ENCODE assay signal across 8 mouse cellular contexts in genomic region chr7:16923283-16924036, GRCm38 (mm10). TPM values are rescaled to one million over a fixed set of nuclear protein-coding genes. Genes with fewer than 3 reads are reported as not detected.
DNase-seq lines count a peak whose midpoint lies in the region; ATAC-seq and TF ChIP-seq lines count a peak whose summit lies in the region.

No protein-coding gene starts in this region.

- H3K4me3 ChIP-seq in spleen, adult 2 months (ENCODE audit: extremely low read depth, insufficient read depth, insufficient read length), result peak overlapping the region; percentile 86
- peak overlapping the region; percentile 85 for H3K4me3 ChIP-seq in limb, embryonic 12.5 days (replicated peaks)
- peak overlapping the region; percentile 61 for H3K4me3 ChIP-seq in neural tube, embryonic 13.5 days

- H3K36me3 ChIP-seq in spleen, adult 2 months (ENCODE audit: control insufficient read depth, insufficient read depth, low read length), result peaks cover 7% of the 10 kb centered on the region; the same call in 1 of the 2 replicates
- peaks cover 24% of the 10 kb centered on the region for H3K36me3 ChIP-seq in limb, embryonic 12.5 days
- H3K36me3 ChIP-seq in neural tube, embryonic 13.5 days, result peaks cover 19% of the 10 kb centered on the region

- peak overlapping the region; percentile 94 for H3K4me2 ChIP-seq in limb, embryonic 12.5 days
- H3K4me2 ChIP-seq in neural tube, embryonic 13.5 days, result peak overlapping the region; percentile 98

- peak overlapping the region; percentile 94 for H3K9ac ChIP-seq in limb, embryonic 12.5 days (replicated peaks)
- H3K9ac ChIP-seq in neural tube, embryonic 13.5 days, result peak overlapping the region; percentile 88

- no peaks in the 10 kb centered on the region for H3K9me3 ChIP-seq in limb, embryonic 12.5 days
- no peaks in the 10 kb centered on the region for H3K9me3 ChIP-seq in neural tube, embryonic 13.5 days

- WGBS in spleen, adult 2 months, result under 1% methylated on average over 48 of the region's 57 CpGs
- under 1% methylated on average over 49 of the region's 57 CpGs for WGBS in limb, embryonic 12.5 days
- under 1% methylated on average over 56 of the region's 57 CpGs for WGBS in neural tube, embryonic 13.5 days

- no peak for TF ChIP-seq CTCF in spleen, adult 2 months (IDR thresholded peaks at IDR 0.05; ENCODE audit: extremely low read depth, insufficient read depth, insufficient read length, insufficient replicate concordance)

- DNase-seq in embryo, embryonic 10 days (ENCODE audit: low spot score), result peak; percentile 28
- DNase-seq in embryo, embryonic 9.5 days (ENCODE audit: extremely low spot score), result no peak
- DNase-seq in spleen, adult 2 months (ENCODE audit: low read depth in 1 of 2, low spot score in 2 of 2), result no peak
- no peak for DNase-seq in spleen, adult 12 weeks (ENCODE audit: low spot score)
- peak; percentile 48 to 58 for DNase-seq in frontal cortex, postnatal 36 days (ENCODE audit: low spot score in 2 of 2)
- DNase-seq in urinary bladder, postnatal 10 days (ENCODE audit: low spot score), result no peak

- H3K4me1 ChIP-seq in spleen, adult 2 months (ENCODE audit: control insufficient read depth, insufficient read depth, insufficient read length), result peaks cover 4% of the 10 kb centered on the region; the same call in 1 of the 2 replicates
- H3K4me1 ChIP-seq in limb, embryonic 12.5 days (replicated peaks), result peaks cover 41% of the 10 kb centered on the region
- peaks cover 45% of the 10 kb centered on the region for H3K4me1 ChIP-seq in neural tube, embryonic 13.5 days (replicated peaks)

- peak overlapping the region; percentile 99 for H3K27ac ChIP-seq in spleen, adult 2 months (ENCODE audit: insufficient read depth, low read length)
- H3K27ac ChIP-seq in limb, embryonic 12.5 days, result peak overlapping the region; percentile 97
- H3K27ac ChIP-seq in neural tube, embryonic 13.5 days (replicated peaks), result peak overlapping the region; percentile 96

- no peaks in the 10 kb centered on the region for H3K27me3 ChIP-seq in spleen, adult 2 months (ENCODE audit: control insufficient read depth, insufficient read depth, low read length)
- no peaks in the 10 kb centered on the region for H3K27me3 ChIP-seq in limb, embryonic 12.5 days
- 0 out of 2 replicates have a peak, but pooled peaks cover 2% of the 10 kb centered on the region for H3K27me3 ChIP-seq in neural tube, embryonic 13.5 days

- TF ChIP-seq POLR2A in spleen, adult 2 months (IDR thresholded peaks at IDR 0.05; ENCODE audit: low read depth, low read length), result peak; percentile 38; the same call in 1 of the 2 replicates

- ATAC-seq in limb, embryonic 12.5 days (ENCODE audit: insufficient number of reproducible peaks, insufficient read depth, low FRiP score, low TSS enrichment, low read depth), result no peak; the same call in 1 of the 2 replicates
- ATAC-seq in neural tube, embryonic 13.5 days (ENCODE audit: low read depth), result peak; percentile 61

RNA-seq across cellular contexts. Expression of gene Calm3, which starts 0.5 kb away (rescaled TPM):
- polyA plus RNA-seq in spleen, adult 2 months (2012; rRNA removed), result 166 and 198 TPM in 2 replicates
- polyA plus RNA-seq in limb, embryonic 12.5 days (2016; fragmentation: Nextera tagmentation; extraction: Ambion mirVana), result 108 and 123 TPM in 2 replicates
- polyA plus RNA-seq in neural tube, embryonic 13.5 days (2015; fragmentation: Nextera tagmentation; extraction: Ambion mirVana), result 275 and 297 TPM in 2 replicates

RNA-seq across cellular contexts. Expression of gene Ptgir, which starts 17.2 kb away (rescaled TPM):
- polyA plus RNA-seq in spleen, adult 2 months (2012; rRNA removed), result 9.2 and 14.9 TPM in 2 replicates
- polyA plus RNA-seq in limb, embryonic 12.5 days (2016; fragmentation: Nextera tagmentation; extraction: Ambion mirVana), result 0.96 and 1.1 TPM in 2 replicates
- polyA plus RNA-seq in neural tube, embryonic 13.5 days (2015; fragmentation: Nextera tagmentation; extraction: Ambion mirVana), result 3.1 and 3.6 TPM in 2 replicates

RNA-seq across cellular contexts. Expression of gene Pnmal2, which starts 21.0 kb away (rescaled TPM):
- polyA plus RNA-seq in spleen, adult 2 months (2012; rRNA removed), result 1.3 and 2.0 TPM in 2 replicates
- 16.6 and 16.9 TPM in 2 replicates for polyA plus RNA-seq in limb, embryonic 12.5 days (2016; fragmentation: Nextera tagmentation; extraction: Ambion mirVana)
- polyA plus RNA-seq in neural tube, embryonic 13.5 days (2015; fragmentation: Nextera tagmentation; extraction: Ambion mirVana), result 76.2 and 82.4 TPM in 2 replicates

RNA-seq across cellular contexts. Expression of gene Gng8, which starts 31.9 kb away (rescaled TPM):
- 7.9 and 8.6 TPM in 2 replicates for polyA plus RNA-seq in spleen, adult 2 months (2012; rRNA removed)
- 13.2 and 16.2 TPM in 2 replicates for polyA plus RNA-seq in limb, embryonic 12.5 days (2016; fragmentation: Nextera tagmentation; extraction: Ambion mirVana)
- polyA plus RNA-seq in neural tube, embryonic 13.5 days (2015; fragmentation: Nextera tagmentation; extraction: Ambion mirVana), result 15.4 and 24.1 TPM in 2 replicates

RNA-seq across cellular contexts. Expression of gene Pnmal1, which starts 36.0 kb away (rescaled TPM):
- polyA plus RNA-seq in spleen, adult 2 months (2012; rRNA removed), result not detected in 2 replicates
- polyA plus RNA-seq in limb, embryonic 12.5 days (2016; fragmentation: Nextera tagmentation; extraction: Ambion mirVana), result 1.4 and 1.5 TPM in 2 replicates
- 37.6 and 39.7 TPM in 2 replicates for polyA plus RNA-seq in neural tube, embryonic 13.5 days (2015; fragmentation: Nextera tagmentation; extraction: Ambion mirVana)

Comparison
In these comparisons a context has a peak if more than half of its experiments do, and no peak if none do; other contexts are left out.
1. DNase-seq: peak in embryo, embryonic 10 days (single experiment) and frontal cortex, postnatal 36 days (2 of 2); none in embryo, embryonic 9.5 days (single experiment), spleen, adult 2 months (0 of 2), spleen, adult 12 weeks (single experiment) and urinary bladder, postnatal 10 days (single experiment).
2. Peak in every context shown above with its lines, with median percentiles within 50 percentile points of each other: H3K27ac ChIP-seq and H3K4me3 ChIP-seq.